In the genomic region with DNA sequence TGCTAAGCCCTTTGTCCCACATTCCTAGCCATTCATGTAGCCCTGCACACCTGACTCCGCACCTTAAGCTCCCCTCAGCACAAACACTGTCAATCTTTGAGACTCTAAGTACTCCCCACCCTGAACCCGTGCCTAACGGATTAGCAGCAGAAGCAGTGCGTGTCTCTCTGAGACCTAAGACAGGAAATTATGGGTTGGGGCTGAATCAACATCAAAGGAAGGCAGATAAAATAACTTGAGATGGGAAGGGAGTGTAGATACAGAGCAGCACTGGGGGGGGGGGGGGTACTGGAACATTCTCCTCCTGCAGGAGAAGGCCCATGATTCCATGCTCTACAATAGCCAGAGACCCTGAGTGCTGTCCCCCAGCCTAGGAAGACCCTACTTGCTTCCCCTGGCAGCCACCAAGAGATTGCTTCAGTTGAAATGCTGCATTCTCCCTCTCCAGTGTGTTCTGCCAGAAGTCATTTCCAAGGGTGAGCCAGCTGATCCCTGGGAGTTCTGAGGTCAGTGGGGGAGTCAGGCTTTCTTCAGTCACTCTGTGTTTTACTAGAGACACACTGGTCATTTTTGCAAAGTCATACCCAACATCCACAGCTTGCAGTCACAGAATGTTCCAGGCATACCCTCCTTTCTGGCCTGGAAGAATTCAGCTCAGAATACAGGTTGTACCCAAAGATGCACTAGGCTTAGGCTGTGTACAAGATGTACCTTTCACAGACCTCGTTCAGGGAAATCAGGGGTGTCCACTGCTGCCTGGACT, we compare ENCODE assay signal across 17 mouse cellular contexts.
DNase-seq lines count a peak whose midpoint lies in the region; ATAC-seq and TF ChIP-seq lines count a peak whose summit lies in the region.
"Had no signal": no experiment of that assay in that cellular context is flagged by ENCODE, and none has a peak within 500 bp of the region (broad histone marks: within the 10 kb centered on the region; RNA-seq: fewer than 3 reads in every experiment).

No protein-coding gene starts in this region.

- no peak overlapping the region for H3K9ac ChIP-seq in lung, postnatal 0 days (replicated peaks; ENCODE audit: low read depth)
- H3K9ac ChIP-seq: forebrain, embryonic 13.5 days; heart, embryonic 15.5 days; neural tube, embryonic 12.5 days; stomach, embryonic 15.5 days had no signal

- peak; percentile 8 for DNase-seq in CD4-positive, CD25-positive, alpha-beta regulatory T cell, adult 2 months (ENCODE audit: low read depth, low spot score)
- no peak for DNase-seq in heart, embryonic 10.5 days (ENCODE audit: low spot score)
- no peak for DNase-seq in heart, postnatal 14 days
- DNase-seq in lung, postnatal 0 days (ENCODE audit: low spot score) = peak; percentile 76
- DNase-seq in lung, adult 2 months = no peak
- DNase-seq in lung, postnatal 25 days (ENCODE audit: low spot score) = peak; percentile 64
- DNase-seq in left cerebral cortex, adult 8-10 months (ENCODE audit: low spot score in 2 of 2) = no peak
- DNase-seq: adrenal gland, adult 8-10 months; cerebellum, adult 9-10 months; embryo, embryonic 11 days; thymus, postnatal 36 days had no signal

- TF ChIP-seq EP300 in lung, postnatal 0 days (IDR thresholded peaks at IDR 0.05) = peak; percentile 81

- TF ChIP-seq POLR2A in lung, adult 2 months (IDR thresholded peaks at IDR 0.05; ENCODE audit: borderline replicate concordance, extremely low read depth, low read depth, low read length) = no peak

- H3K4me3 ChIP-seq in heart, embryonic 10.5 days = no peak overlapping the region
- H3K4me3 ChIP-seq in lung, postnatal 0 days (ENCODE audit: low read depth, low read length) = no peak overlapping the region
- H3K4me3 ChIP-seq in lung, adult 2 months (replicated peaks; ENCODE audit: extremely low read depth, low read depth, low read length) = no peak overlapping the region
- H3K4me3 ChIP-seq: forebrain, embryonic 13.5 days; heart, embryonic 15.5 days; neural tube, embryonic 12.5 days; stomach, embryonic 15.5 days had no signal

- no peak overlapping the region for H3K4me2 ChIP-seq in lung, postnatal 0 days (replicated peaks; ENCODE audit: low read depth, low read length)
- H3K4me2 ChIP-seq: forebrain, embryonic 13.5 days; heart, embryonic 15.5 days; neural tube, embryonic 12.5 days; stomach, embryonic 15.5 days had no signal

- no peak for TF ChIP-seq CTCF in lung, postnatal 0 days (IDR thresholded peaks at IDR 0.05)
- no peak for TF ChIP-seq CTCF in lung, adult 2 months (IDR thresholded peaks at IDR 0.05; ENCODE audit: insufficient read depth, low read length)

- H3K27ac ChIP-seq in heart, embryonic 10.5 days = 0 out of 2 replicates have a peak overlapping the region, but pooled peaks have one; percentile 7
- peak overlapping the region; percentile 51 for H3K27ac ChIP-seq in lung, postnatal 0 days (ENCODE audit: low read length)
- H3K27ac ChIP-seq: forebrain, embryonic 13.5 days; heart, embryonic 15.5 days; neural tube, embryonic 12.5 days; stomach, embryonic 15.5 days had no signal

- H3K36me3 ChIP-seq in heart, embryonic 10.5 days = no peaks in the 10 kb centered on the region
- H3K36me3 ChIP-seq in lung, postnatal 0 days (ENCODE audit: insufficient read depth, low read length) = no peaks in the 10 kb centered on the region
- H3K36me3 ChIP-seq: heart, embryonic 15.5 days; neural tube, embryonic 12.5 days; stomach, embryonic 15.5 days had no signal

- no peak for ATAC-seq in CD4-positive, CD25-positive, alpha-beta regulatory T cell, adult 4 months
- ATAC-seq in lung, postnatal 0 days = peak; percentile 40; the same call in 1 of the 2 replicates
- ATAC-seq: forebrain, embryonic 13.5 days had no signal

- no peaks in the 10 kb centered on the region for H3K9me3 ChIP-seq in heart, embryonic 10.5 days
- H3K9me3 ChIP-seq in lung, postnatal 0 days (ENCODE audit: low read length) = no peaks in the 10 kb centered on the region
- H3K9me3 ChIP-seq: forebrain, embryonic 13.5 days; heart, embryonic 15.5 days; neural tube, embryonic 12.5 days; stomach, embryonic 15.5 days had no signal

- WGBS in heart, embryonic 10.5 days = 51% methylated on average over 5 of the region's 5 CpGs
- WGBS in lung, postnatal 0 days = 43% methylated on average over 5 of the region's 5 CpGs
- 48% methylated on average over 5 of the region's 5 CpGs for WGBS in lung, adult 2 months

- intact Hi-C loops in heart, postnatal 14 days (cut with DNase I) = no loop called here

- H3K4me1 ChIP-seq in heart, embryonic 10.5 days = peaks cover 24% of the 10 kb centered on the region
- H3K4me1 ChIP-seq in lung, postnatal 0 days (ENCODE audit: insufficient read depth, low read depth, low read length) = peaks cover 13% of the 10 kb centered on the region
- peaks cover 11% of the 10 kb centered on the region for H3K4me1 ChIP-seq in lung, adult 2 months (ENCODE audit: control insufficient read depth, insufficient read depth, low read length)

- H3K27me3 ChIP-seq in heart, embryonic 10.5 days (ENCODE audit: insufficient read depth, poor library complexity, severe bottlenecking) = no peaks in the 10 kb centered on the region
- H3K27me3 ChIP-seq in lung, postnatal 0 days (replicated peaks; ENCODE audit: insufficient read depth, low read length) = no peaks in the 10 kb centered on the region
- H3K27me3 ChIP-seq: CH12.LX; forebrain, embryonic 13.5 days; heart, embryonic 15.5 days; neural tube, embryonic 12.5 days; stomach, embryonic 15.5 days had no signal

Comparison
In these comparisons a context has a peak if more than half of its experiments do, and no peak if none do; other contexts are left out.
1. DNase-seq: peak in CD4-positive, CD25-positive, alpha-beta regulatory T cell, adult 2 months (single experiment), lung, postnatal 0 days (single experiment) and lung, postnatal 25 days (single experiment); none in heart, embryonic 10.5 days (single experiment), heart, postnatal 14 days (0 of 2), lung, adult 2 months (single experiment) and left cerebral cortex, adult 8-10 months (0 of 2).